Mouse (Mus musculus) olfactory bulb, adult 2 months (tissue): ENCODE data around the gene Pex7. TPM values are rescaled to one million over a fixed set of nuclear protein-coding genes. Genes with fewer than 3 reads are reported as not detected.
A peak's percentile ranks its signal among the peaks of the same experiment; 100 is the strongest.

Source experiments
- H3K27ac ChIP-seq: fragments of 200-500 bp; 2 replicates; pipeline ENCODE4 v1.5.1; 2012; ENCODE audit warnings: low read depth, low read length; ENCODE audit not compliant: insufficient read depth
- H3K4me1 ChIP-seq: fragments of 200-500 bp; 2 replicates; pipeline ENCODE4 v1.6.1; 2012; ENCODE audit warnings: low read length; ENCODE audit not compliant: control insufficient read depth, insufficient read depth
- H3K4me3 ChIP-seq: fragments of 200-500 bp; 2 replicates; pipeline ENCODE4 v1.5.1; 2012; ENCODE audit warnings: mild to moderate bottlenecking, low read depth, low read length, moderate library complexity; ENCODE audit not compliant: insufficient read depth
- CTCF ChIP-seq: fragments of 200-500 bp; IDR thresholded peaks from 2 replicates; pipeline ENCODE4 v1.5.1; 2012; ENCODE audit warnings: low read depth, mild to moderate bottlenecking, low read length, moderate library complexity; ENCODE audit not compliant: insufficient read depth
- POLR2A ChIP-seq: fragments of 200-500 bp; IDR thresholded peaks from 2 replicates; pipeline ENCODE4 v1.6.1; 2012; ENCODE audit warnings: mild to moderate bottlenecking, low read depth, low read length, moderate library complexity; ENCODE audit not compliant: insufficient read depth
- WGBS: fragments of 180-500 bp; shearing (Covaris S2); methylation state at CpG from one replicate; pipeline ENCODE4 v1.1.7; 2018; 5-methylcytosine and 5-hydroxymethylcytosine counted together
- polyA plus RNA-seq: library from polyadenylated mRNA; stranded (reverse); fragments of >200 nt; gene quantifications from 2 replicates; pipeline ENCODE4 v1.2.4, GENCODE M21; 2012; ENCODE audit warnings: low replicate concordance; ENCODE audit not compliant: missing spikeins, insufficient read depth, insufficient read length

The Pex7 gene
- not detected in 2 replicates for polyA plus RNA-seq

DNA sequence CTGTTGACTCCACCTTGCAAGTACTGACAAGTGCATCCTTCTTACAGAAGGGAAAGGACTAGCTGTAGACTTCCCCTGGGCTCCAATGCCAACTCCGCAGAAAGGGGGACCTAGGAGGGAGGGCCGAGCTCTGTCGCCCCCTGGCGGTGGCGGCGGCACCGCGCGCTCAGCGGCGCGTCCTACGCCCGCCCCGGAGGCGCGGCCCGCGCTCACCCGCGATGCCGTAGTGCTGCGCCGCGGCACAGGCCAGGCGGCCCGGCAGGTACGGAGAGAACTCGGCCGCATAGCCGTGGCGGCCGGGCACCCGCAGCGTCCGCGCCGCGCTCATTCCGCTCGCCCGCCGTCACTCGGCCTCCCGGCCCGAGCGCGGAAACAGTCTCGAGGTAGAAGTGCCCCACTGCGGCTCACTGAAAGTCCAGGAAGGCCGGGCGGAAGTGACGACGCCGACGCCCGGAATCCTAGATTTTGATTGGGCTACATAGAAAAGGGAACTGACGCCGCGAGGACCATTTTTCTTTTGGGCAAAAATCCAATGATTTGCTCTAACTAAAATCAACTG is at the start of gene Pex7:
Gene Pex7, minus strand, starts transcription at position 444 of the 559 bp plus-strand sequence.
- TF ChIP-seq CTCF (peak; percentile 99), POLR2A (peak; percentile 89)
- peaks cover 5% of the 10 kb centered on the region for H3K4me1 ChIP-seq
- H3K27ac ChIP-seq: peak within 1 kb of the TSS; percentile 85
- WGBS: under 1% methylated on average over 60 of the region's 60 CpGs
- H3K4me3 ChIP-seq: peak within 1 kb of the TSS; percentile 71

DNA sequence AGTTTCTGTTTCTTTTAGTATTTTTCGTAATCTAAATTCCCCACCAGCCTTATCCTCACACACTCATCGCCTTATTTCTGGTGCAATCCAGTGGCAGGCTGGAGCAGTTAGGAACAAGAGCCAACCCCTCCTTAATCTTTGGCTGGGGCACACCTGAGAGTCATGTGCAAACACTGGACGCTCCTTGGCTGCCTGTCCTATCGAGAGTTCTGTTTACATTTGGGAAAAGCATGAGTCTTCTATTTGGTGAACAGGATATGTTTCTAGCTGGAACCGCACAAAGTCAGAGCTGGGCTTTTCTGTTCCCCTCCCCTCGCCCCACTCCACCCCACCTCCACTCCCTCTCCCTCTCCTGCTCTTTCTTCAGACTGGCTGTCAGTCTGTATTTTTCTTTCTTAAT is 49.3 kb upstream of the Pex7 start:
- Histone ChIP-seq H3K4me3 (no peak overlapping the region), H3K4me1 (no peaks in the 10 kb centered on the region), H3K27ac (no peak overlapping the region)
- TF ChIP-seq CTCF (no peak), POLR2A (no peak)
- WGBS: 77% methylated on average over 6 of the region's 6 CpGs

DNA sequence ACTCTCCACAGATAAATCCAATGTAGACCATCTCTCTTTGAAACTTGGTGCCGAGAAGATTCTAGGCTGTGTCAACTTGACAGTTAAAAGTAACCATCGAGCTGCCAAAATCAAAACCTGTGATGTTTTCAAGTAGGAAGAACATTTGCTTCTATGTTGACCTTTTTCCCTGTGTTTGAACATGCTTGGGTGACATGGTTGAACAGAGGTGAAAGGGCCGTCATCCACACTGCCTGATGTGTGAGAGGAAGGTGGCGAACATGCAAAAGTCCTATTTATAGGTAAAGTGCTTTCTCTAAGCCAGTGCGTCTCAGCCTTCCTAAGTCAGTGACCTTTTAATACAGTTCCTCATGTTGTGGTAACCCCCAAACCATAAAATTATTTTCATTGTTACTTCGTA is 48.3 kb upstream of the Pex7 start:
- Histone ChIP-seq H3K4me1 (no peaks in the 10 kb centered on the region), H3K4me3 (no peak overlapping the region), H3K27ac (no peak overlapping the region)
- WGBS: 89% methylated on average over 6 of the region's 6 CpGs
- TF ChIP-seq CTCF: no peak
- TF ChIP-seq POLR2A: no peak

DNA sequence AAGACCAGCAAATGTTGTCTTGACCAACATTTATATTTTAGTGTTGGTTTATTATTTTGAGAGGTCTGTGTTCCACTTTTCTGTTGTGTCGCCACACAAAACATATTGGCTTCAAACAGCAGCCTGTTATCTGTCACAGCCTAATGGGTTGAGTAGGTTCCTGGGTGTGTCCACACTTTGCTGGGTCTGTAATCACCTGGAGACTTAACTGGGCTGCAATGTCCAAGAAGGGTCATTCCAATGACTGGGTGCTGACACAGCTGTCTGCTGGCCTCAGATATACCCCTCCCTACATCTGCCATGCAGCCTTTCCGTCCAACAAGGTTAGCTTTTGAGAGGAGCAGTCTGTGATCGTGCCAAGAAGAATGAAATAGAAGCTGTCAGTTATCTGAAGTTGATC is 47.1 kb upstream of the Pex7 start:
- no peak for TF ChIP-seq POLR2A
- no peak for TF ChIP-seq CTCF
- 90% methylated on average over 3 of the region's 3 CpGs for WGBS
- H3K27ac ChIP-seq: no peak overlapping the region
- H3K4me3 ChIP-seq: no peak overlapping the region
- H3K4me1 ChIP-seq: no peaks in the 10 kb centered on the region

DNA sequence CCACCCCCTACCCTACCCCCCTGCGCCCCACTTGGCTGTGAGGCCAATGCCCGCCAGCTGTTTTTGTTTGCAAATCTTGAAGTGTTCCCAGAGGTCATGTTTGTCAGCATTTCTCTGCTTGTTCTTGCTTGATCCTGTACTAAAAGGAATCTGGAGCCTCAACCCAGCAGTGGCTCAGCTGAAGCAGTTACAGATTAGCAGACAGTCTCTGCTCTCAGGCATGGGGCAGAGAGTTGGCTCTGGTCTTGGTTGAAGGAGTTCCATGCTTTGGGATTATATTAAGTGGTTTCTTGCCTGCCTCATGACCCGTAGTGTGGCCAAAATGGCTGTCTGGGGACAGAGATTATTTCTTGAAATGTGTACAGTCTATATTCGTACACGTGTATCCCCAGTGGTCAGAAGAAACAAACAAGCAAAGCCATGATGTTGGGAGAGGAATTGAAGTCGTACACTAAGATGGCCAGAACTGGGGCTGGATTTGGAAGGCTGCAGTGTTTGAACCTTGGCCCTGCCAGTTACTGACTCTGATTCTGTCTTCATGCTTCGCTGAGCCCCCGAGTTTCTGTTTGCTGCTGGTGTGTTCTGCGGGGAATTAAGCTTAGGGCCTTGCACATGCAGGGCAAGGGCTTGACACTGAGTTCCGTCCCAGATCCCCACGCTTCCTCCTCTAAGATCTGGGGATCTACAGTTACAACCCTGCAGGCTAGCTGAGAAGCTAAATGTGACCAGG is 45.7 kb upstream of the Pex7 start:
- no peak overlapping the region for H3K4me3 ChIP-seq
- H3K27ac ChIP-seq: no peak overlapping the region
- 95% methylated on average over 11 of the region's 11 CpGs for WGBS
- no peak for TF ChIP-seq CTCF
- no peak for TF ChIP-seq POLR2A
- H3K4me1 ChIP-seq: no peaks in the 10 kb centered on the region

DNA sequence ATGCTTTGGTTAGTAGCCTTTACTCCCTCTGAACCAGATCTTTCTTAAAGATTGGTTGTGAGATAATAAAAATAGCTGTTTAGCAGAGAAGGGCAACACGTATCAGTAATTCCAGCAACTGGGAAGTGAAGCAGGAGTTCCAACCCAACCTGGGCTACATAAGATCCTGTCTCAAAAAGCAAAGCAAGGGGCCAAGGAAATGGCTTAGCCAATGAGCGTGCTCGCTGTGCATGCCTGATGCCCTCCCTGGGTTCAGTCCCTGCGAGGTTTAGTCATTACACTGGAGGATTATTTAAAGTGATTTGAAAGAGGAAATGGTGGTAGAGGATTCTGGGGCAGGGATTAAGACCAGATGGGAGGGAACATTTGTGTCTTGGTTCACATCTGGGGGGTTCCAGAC is 41.6 kb upstream of the Pex7 start:
- TF ChIP-seq CTCF (no peak), POLR2A (no peak)
- no peak overlapping the region for H3K27ac ChIP-seq
- no peak overlapping the region for H3K4me3 ChIP-seq
- 92% methylated on average over 4 of the region's 4 CpGs for WGBS
- H3K4me1 ChIP-seq: no peaks in the 10 kb centered on the region

GRCm38 (mm10) chr10:19948381-19948780 is 40.9 kb upstream of the Pex7 start:
- whole genome bisulfite sequencing: 94% methylated on average over 11 of the region's 11 CpGs

GRCm38 (mm10) chr10:19947901-19948300 is 40.4 kb upstream of the Pex7 start:
- no peaks in the 10 kb centered on the region for H3K4me1 ChIP-seq
- 96% methylated on average over 5 of the region's 5 CpGs for WGBS
- TF ChIP-seq CTCF: no peak
- TF ChIP-seq POLR2A: no peak
- no peak overlapping the region for H3K27ac ChIP-seq
- H3K4me3 ChIP-seq: no peak overlapping the region

More at GRCm38 (mm10) chr10:19948381-19948780, 40.9 kb upstream of the Pex7 start:
- TF ChIP-seq CTCF (no peak), POLR2A (no peak)
- Histone ChIP-seq H3K4me1 (no peaks in the 10 kb centered on the region), H3K4me3 (no peak overlapping the region), H3K27ac (no peak overlapping the region)

DNA sequence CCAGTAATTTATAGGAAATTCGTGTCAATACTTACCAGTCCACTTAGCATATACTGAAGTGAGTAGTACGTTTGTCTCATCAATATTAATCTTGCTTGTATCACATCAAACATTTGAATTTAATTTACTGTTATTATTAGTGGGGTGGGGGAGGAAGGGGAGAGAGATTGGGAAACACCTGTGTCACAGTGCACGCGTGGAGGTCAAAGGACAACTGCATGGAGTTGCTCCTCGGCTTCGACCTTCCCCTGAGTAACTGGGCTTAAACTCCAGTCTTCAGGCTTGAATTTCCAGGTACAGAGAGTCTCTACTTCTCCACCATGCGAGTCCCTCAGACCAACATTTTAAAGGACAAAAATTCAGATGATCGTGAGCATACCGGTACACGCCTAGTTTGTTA is 40.0 kb upstream of the Pex7 start:
- H3K4me3 ChIP-seq: no peak overlapping the region
- no peak overlapping the region for H3K27ac ChIP-seq
- H3K4me1 ChIP-seq: no peaks in the 10 kb centered on the region
- TF ChIP-seq POLR2A (no peak), CTCF (no peak)
- WGBS: 95% methylated on average over 10 of the region's 10 CpGs
